Mouse (Mus musculus): ENCODE results near the gene Sacm1l.

The Sacm1l gene

DNA sequence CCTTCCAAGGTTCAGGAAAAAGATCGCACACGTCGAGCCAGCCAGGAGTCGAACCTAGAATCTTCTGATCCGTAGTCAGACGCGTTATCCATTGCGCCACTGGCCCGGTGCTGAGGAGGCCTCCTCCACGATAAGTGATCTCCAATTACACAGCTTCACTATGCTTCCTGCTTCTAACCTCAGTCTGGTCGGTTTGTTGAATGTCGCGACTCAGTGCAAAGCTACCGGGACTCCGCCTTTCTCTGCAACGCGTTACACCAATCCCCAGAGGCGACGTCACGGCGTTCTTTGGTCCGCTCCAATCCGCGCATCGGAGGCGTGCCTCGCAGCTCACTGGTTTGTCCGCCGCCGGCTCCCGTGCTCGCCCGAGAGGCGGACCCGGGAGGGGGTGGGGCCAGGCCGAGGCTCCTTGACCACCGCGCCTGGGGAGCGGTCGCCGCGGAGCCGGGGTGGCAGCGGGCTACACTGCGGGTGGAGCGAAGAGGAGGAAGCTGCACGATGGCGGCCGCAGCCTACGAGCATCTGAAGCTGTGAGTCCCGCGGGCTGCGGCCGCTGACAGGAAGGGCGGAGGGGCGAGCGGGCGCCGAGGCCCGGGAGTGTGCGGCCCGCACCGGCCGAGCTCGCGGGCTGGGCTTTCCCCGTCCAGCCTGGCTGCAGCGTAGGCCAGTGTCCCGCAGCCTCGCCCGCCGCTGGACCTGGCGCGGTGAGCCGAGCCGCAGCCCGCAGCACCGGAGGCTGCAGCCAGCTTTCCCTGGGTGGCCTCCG, at the start of gene Sacm1l:
Gene Sacm1l, plus strand, starts transcription at position 368 of the 766 bp plus-strand sequence.
- DNase-seq = peak; percentile 99

DNA sequence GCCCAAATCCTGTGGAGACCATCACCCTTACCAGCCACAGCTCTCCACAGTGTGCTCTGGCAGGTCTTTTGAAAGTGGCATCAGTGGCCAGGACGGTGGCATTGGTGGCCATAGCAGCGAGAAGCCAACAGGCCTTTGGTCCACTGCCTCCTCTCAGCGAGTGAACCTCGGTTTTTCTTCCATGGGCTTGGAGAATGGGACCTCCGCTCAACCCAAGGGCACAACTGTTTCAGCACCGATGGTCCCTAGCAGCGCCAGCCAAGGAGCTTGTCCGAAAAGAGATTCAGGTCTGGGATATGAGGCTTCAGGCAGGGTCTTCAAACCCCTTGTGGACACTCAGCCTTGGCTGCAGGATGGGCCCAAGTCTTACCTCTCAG, 49.7 kb upstream of the Sacm1l start:
- no peak for DNase-seq

GRCm38 (mm10) chr9:123480253-123480921, 49.2 kb upstream of the Sacm1l start:
- DNase-seq = no peak

- no peak for DNase-seq
Measured at GRCm38 (mm10) chr9:123481136-123481535, 48.4 kb upstream of the Sacm1l start.

DNA sequence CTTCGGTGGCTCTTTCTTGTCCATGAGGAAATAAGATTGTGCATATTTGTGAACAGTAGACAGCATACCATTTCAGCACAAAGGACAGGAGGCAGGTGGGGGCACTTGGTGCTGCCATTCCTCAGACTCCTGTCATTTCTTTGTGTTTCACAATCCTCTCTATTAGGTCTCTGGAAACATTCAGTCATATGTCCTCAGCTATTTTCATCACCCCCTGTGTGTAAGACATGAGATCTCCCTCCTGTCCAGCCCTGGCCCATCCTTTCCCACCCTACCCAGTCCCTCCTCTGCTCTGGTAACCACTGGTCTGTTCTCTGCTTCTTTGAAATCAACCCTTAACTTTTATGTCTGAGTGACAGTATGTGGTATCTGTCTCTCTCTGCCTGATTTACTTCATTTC, 46.0 kb upstream of the Sacm1l start:
- DNase-seq = no peak

DNA sequence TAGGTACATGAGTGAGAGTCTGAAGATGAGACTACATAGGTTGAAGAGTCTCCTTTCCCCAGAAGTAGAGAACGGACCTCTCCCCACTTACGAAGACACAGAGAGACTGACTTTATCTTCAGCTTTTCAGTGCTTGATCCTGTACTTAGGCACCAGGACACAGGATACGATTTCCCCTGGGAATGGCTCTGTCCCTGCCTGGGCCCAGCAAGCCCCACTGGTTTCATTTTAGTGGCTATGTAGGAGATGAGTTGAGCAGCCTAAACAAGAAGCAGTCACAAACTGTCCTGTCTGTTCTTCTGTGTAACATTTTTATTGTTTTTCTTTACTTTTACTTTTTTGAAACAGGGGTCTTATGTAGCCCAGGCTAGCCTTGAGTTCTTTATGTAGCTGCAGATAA, 44.7 kb upstream of the Sacm1l start:
- no peak for DNase-seq

GRCm38 (mm10) chr9:123485561-123485960, 44.0 kb upstream of the Sacm1l start:
- DNase-seq = no peak

DNA sequence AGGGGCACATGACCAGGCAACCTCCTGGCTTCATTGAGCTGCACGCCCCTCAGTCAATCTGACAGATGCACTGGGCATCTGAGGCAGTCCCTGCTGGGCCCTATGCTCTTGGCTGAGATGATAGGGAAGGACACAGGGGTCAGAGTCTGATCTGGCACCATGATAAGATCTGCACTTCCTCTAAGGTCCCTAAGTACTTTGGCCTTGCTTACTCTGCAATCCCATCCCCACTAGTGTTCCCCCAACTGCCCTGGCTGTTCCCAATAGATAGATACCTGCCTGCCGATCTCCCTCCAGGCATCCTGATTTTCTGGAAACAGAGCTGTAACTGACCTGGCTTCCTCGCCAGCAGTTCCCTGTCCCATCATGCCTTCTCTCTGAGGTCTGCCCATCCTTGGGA, 42.9 kb upstream of the Sacm1l start:
- DNase-seq = no peak

DNA sequence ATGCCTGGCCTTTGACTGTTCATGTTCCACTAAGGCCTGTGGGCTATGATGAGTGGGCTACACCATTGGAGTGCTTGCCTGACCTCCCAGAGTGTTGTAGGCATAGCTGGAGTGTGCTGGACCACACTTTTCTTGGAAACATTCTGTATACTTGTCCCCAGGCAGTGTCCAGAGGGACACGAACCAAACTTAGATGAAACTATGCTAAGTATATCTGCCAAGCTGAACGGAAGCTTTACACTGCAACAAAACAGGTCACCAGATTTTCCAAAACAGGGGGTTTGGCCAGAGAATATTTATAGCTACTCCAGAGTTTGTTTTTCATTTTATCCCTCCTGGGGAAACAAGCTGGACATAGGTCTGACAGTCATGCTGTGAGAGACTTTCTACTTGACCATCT, 40.5 kb upstream of the Sacm1l start:
- DNase-seq = no peak

- no peak for DNase-seq
Measured at GRCm38 (mm10) chr9:123489727-123490343, 39.7 kb upstream of the Sacm1l start.

DNA sequence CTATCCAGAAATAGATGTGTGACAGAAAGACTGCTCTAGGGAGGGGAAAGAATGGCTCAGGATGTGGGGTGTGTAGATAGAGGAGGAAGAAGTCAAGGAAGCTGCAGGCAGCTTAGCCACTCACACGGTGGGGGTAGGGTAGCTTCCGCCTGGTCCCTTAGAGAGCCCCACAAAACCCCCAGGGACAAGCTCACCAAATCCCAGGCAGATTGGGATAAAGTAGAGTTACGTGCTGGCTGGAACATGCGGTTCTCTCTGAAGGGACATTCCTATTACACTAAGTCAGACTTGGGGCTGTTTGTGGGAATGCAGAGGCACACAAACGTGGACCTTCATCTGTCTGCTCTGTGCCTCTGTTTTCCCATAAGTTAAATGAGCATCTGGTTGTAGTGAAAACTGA, 38.6 kb upstream of the Sacm1l start:
- DNase-seq = no peak

DNA sequence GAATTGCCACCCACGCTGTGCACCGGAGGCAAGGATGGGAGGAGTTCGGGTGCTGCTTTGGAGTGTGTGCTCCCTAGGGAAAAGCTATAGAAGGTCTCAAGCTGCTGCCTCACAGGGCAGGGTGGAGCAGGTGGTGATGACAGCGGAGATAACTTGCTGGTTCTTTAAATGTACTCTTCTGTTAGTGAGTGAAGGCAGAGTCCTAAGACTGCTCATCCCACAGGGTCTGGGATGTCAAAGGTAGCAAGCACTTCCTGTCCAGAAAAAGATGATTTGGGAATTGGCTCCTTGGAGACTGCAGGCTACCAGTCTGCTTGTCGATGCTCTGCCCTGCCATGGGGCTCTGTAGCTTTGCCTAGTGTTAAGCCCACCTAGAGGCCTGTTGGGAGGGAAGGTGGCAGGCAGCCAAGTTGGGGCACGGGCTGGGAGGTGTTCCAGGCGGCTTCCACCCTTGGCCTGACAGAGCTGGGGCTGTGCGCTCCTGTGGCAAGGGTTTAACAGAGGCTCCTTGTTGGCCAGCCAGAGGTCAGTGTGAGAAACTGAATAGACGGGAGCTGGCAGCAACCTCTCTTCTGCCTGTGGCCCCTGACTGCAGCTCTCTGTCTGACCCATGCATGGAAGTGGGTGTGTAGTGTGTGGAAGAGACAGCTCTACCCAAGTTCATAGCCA, 37.5 kb upstream of the Sacm1l start:
- peak; percentile 48 for DNase-seq

GRCm38 (mm10) chr9:123496665-123497064, 32.9 kb upstream of the Sacm1l start:
- no peak for DNase-seq

DNA sequence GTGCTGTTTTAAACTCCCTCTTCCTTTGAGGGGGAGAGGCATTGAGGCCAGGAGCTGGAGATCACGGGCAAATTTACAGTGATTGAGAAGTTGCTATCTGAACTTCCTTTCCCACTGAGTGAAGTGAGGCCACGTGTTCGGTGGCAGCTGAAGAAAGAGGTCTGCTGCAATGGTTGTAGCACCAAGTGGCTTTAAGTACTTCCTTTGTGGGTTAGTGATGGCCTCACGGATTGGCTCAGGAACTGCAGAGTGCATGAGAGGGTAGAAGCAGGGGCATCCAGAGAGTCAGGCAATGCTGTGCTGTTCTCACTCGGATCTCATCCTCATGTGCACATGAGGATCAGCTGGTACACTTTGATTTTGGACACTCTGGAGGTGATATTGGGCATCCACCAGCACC, 31.7 kb upstream of the Sacm1l start:
- DNase-seq = no peak

- DNase-seq = no peak
Measured at GRCm38 (mm10) chr9:123500480-123500879, 29.1 kb upstream of the Sacm1l start.

DNA sequence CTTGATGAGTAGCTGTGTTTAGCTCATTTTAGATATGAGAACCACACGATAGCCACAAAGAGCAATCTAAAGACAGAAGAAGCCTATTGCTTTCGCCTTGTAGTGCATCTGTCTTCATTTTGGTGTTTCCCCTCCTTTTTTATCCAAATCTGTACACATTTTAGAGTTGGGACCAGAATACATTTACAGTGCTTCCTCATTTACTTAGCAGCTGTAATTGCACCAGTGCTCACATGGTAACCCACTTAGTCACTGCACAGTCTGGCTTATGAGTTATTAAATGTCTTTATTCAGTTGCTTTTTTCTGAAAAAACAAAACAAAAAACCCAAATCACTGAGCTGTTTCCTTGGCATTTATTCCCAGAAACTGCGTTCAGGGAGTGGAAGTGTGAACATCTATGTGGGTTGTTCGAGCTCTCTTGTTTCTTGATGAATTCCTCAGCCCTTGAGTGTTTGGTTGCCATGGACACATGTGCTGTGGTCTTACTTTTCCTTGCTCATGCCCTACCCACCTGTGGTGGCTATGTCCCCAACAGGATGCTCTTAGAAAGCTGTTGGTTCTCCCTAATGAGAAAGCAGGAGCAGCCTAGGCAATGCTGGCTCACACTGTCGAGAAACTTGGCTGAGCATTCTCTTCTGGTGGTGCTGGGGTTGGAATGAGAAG, 26.3 kb upstream of the Sacm1l start:
- peak; percentile 65 for DNase-seq

DNA sequence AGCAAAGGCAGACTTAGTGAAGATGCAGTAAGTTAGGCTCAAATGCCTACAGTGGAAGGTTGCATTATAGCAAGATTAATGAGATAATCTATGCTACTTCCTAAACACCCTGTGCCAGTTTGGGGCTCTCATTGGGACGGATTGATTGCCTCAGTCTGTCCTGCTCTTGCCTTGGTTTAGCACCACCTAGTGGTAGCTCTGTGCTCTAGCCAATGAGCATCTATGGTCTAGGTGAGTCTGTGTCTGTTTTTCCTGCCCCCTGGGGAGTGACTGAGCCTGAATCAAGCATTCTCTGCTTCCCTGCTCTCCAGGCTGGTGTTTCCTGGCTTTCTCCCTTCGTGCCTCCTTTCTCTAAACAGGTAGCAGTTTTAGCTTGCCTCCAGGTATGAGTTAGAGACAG, 25.2 kb upstream of the Sacm1l start:
- DNase-seq = peak; percentile 55

DNA sequence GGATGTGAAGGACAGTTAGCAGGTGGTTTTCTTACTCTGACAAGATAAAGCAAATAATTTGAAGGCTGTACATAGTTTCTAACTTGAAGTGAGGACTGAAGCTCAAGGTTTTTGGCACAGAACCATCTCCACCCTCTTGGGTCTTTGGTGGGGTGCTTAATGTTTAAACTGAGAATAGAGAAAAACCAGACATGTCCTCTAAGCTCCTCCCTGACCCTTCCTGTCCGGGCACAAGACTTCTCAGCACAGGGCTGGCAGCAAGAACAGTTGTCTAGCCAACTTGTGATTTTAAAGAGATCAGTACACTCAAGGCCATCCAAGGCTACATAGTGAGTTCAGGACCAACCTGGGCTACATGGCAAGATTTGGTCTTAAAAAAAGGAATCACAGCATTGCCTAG, 24.0 kb upstream of the Sacm1l start:
- no peak for DNase-seq

- no peak for DNase-seq
Measured at GRCm38 (mm10) chr9:123506270-123507146, 23.1 kb upstream of the Sacm1l start.

- no peak for DNase-seq
Measured at GRCm38 (mm10) chr9:123507380-123507779, 22.2 kb upstream of the Sacm1l start.

- DNase-seq = no peak
Measured at GRCm38 (mm10) chr9:123508986-123509385, 20.6 kb upstream of the Sacm1l start.
